Mouse (Mus musculus) G1E (cell line): ENCODE results near the gene Catsperg1.

Source experiments
- CTCF ChIP-seq: IDR thresholded peaks from 2 replicates; pipeline ENCODE4 v1.5.1; 2012; ENCODE audit warnings: low read depth, low read length, inconsistent platforms, mixed read lengths
- TAL1 ChIP-seq: conservative IDR thresholded peaks from 2 replicates; pipeline ENCODE4 v1.6.1; 2012; ENCODE audit warnings: low read depth, low read length, inconsistent platforms, mixed read lengths

DNA sequence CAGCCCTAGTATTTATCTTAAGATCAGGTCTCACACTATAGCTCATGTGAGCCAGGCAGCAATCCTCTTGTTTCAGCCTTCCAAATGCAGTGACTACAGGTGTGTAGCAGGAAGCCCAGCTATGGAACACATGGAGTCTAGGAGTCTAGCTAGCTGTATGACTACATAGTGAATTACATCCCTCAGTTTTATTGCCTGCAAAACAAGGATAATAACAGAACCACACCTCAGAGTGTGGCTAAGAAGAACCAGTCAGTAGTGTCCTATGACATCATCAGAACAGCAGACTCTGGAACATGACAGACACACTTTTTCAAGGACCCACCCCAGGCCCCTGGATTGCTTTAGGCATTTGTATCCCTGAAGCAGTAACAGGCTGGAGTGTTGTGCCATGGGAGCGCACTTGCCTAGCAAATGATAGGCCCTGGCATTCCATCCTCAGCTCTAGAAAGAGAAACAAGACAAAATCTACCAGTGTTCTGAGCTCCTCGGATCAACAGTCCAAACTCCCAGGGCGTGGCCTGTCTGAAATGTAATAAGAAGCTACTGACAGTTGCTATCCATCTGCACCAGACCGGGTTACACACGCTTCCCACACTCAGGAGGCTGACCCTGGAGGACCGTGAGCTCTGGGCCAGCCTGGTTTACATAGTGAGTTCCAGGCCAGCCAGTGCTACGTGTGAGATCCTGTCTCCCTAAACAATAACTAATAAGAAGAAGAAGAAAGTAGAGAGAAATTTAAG, 67.0 kb downstream of the Catsperg1 start:
- no peak for TF ChIP-seq CTCF
- TF ChIP-seq TAL1: no peak
